10 mouse cellular contexts compared by ENCODE assay signal in the genomic region with DNA sequence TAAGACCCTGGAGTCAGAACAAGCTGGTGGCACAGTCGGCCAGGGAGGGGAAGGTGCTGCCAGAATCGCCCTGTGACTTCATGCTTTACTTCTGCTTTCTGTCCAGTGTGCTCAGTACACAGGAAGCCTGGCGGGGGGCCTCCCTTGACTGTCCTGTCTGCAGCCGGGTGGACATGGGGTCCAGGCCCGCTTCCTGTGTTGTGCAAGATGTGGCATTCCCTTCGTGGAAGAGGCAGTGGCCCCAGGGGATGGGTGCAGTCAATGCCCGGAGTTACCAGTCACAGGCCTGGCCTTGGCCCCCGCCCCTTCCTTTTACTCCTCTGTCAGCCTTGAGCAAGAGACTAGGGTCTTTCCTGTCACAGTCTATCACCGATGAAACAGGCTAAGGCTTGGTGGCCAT.
DNase-seq lines count a peak whose midpoint lies in the region; ATAC-seq lines count a peak whose summit lies in the region.
"Had no signal": no experiment of that assay in that cellular context is flagged by ENCODE, and none has a peak within 500 bp of the region (broad histone marks: within the 10 kb centered on the region; RNA-seq: fewer than 3 reads in every experiment).

No protein-coding gene starts in this region.

- H3K27ac ChIP-seq in intestine, embryonic 16.5 days (ENCODE audit: low read length), result no peak overlapping the region
- H3K27ac ChIP-seq in forebrain, embryonic 15.5 days (replicated peaks), result no peak overlapping the region
- H3K27ac ChIP-seq in hindbrain, embryonic 11.5 days (ENCODE audit: low read depth, low read length), result no peak overlapping the region
- H3K27ac ChIP-seq: embryonic facial prominence, embryonic 12.5 days; neural tube, embryonic 12.5 days had no signal

- H3K4me3 ChIP-seq in intestine, embryonic 16.5 days (ENCODE audit: low read length), result no peak overlapping the region
- no peak overlapping the region for H3K4me3 ChIP-seq in forebrain, embryonic 15.5 days
- no peak overlapping the region for H3K4me3 ChIP-seq in hindbrain, embryonic 11.5 days (ENCODE audit: low read depth, low read length)
- H3K4me3 ChIP-seq: embryonic facial prominence, embryonic 12.5 days; neural tube, embryonic 12.5 days had no signal

- no peak overlapping the region for H3K9ac ChIP-seq in intestine, embryonic 16.5 days (ENCODE audit: low read depth, low read length)
- H3K9ac ChIP-seq in forebrain, embryonic 15.5 days (replicated peaks), result no peak overlapping the region
- H3K9ac ChIP-seq in hindbrain, embryonic 11.5 days (ENCODE audit: low read depth, low read length), result no peak overlapping the region
- H3K9ac ChIP-seq: embryonic facial prominence, embryonic 12.5 days; neural tube, embryonic 12.5 days had no signal

- no peaks in the 10 kb centered on the region for H3K9me3 ChIP-seq in intestine, embryonic 16.5 days (ENCODE audit: control insufficient read depth, low read length)
- H3K9me3 ChIP-seq in forebrain, embryonic 15.5 days, result no peaks in the 10 kb centered on the region
- H3K9me3 ChIP-seq in hindbrain, embryonic 11.5 days (ENCODE audit: control insufficient read depth, low read length), result no peaks in the 10 kb centered on the region
- H3K9me3 ChIP-seq: embryonic facial prominence, embryonic 12.5 days; neural tube, embryonic 12.5 days had no signal

- H3K4me1 ChIP-seq in intestine, embryonic 16.5 days (ENCODE audit: control insufficient read depth, insufficient read depth, low read length), result peaks cover 15% of the 10 kb centered on the region
- H3K4me1 ChIP-seq in forebrain, embryonic 15.5 days, result no peaks in the 10 kb centered on the region
- no peaks in the 10 kb centered on the region for H3K4me1 ChIP-seq in hindbrain, embryonic 11.5 days (replicated peaks; ENCODE audit: control insufficient read depth, insufficient read depth, low read length)

- 0 out of 2 replicates have a peak, but pooled peaks have one; percentile 11 for ATAC-seq in intestine, embryonic 16.5 days
- ATAC-seq in forebrain, embryonic 15.5 days (replicated peaks), result no peak
- no peak for ATAC-seq in hindbrain, embryonic 11.5 days (ENCODE audit: low FRiP score)

- H3K36me3 ChIP-seq in intestine, embryonic 16.5 days (ENCODE audit: control insufficient read depth, insufficient read depth, low read length), result no peaks in the 10 kb centered on the region
- H3K36me3 ChIP-seq in forebrain, embryonic 15.5 days, result no peaks in the 10 kb centered on the region
- no peaks in the 10 kb centered on the region for H3K36me3 ChIP-seq in hindbrain, embryonic 11.5 days (ENCODE audit: control insufficient read depth, insufficient read depth, low read length)
- H3K36me3 ChIP-seq: embryonic facial prominence, embryonic 12.5 days; neural tube, embryonic 12.5 days had no signal

- H3K4me2 ChIP-seq in intestine, embryonic 16.5 days (ENCODE audit: low read depth, low read length), result no peak overlapping the region
- H3K4me2 ChIP-seq in forebrain, embryonic 15.5 days (replicated peaks), result no peak overlapping the region
- H3K4me2 ChIP-seq in hindbrain, embryonic 11.5 days (replicated peaks; ENCODE audit: low read depth, low read length), result no peak overlapping the region
- H3K4me2 ChIP-seq: embryonic facial prominence, embryonic 12.5 days; neural tube, embryonic 12.5 days had no signal

- peak; percentile 55 to 70 for DNase-seq in adrenal gland, adult (ENCODE audit: inconsistent age in 2 of 2, low spot score in 1 of 2)
- no peak for DNase-seq in adrenal gland, postnatal 4 days (ENCODE audit: low spot score in 2 of 2)
- DNase-seq in B cell, adult 2 months, result peak; percentile 81 to 83
- peak; percentile 83 to 87 for DNase-seq in lung, postnatal 4 days
- no peak for DNase-seq in urinary bladder, adult 18-20 months (ENCODE audit: low spot score in 2 of 2)
- no peak for DNase-seq in hindbrain, embryonic 11.5 days (ENCODE audit: low spot score)

- H3K27me3 ChIP-seq in intestine, embryonic 16.5 days (replicated peaks; ENCODE audit: control insufficient read depth, insufficient read depth, low read length), result no peaks in the 10 kb centered on the region
- no peaks in the 10 kb centered on the region for H3K27me3 ChIP-seq in forebrain, embryonic 15.5 days
- H3K27me3 ChIP-seq in hindbrain, embryonic 11.5 days (ENCODE audit: control insufficient read depth, insufficient read depth, low read length), result no peaks in the 10 kb centered on the region
- H3K27me3 ChIP-seq: embryonic facial prominence, embryonic 12.5 days; neural tube, embryonic 12.5 days had no signal

- 71% methylated on average over 9 of the region's 9 CpGs for WGBS in intestine, embryonic 16.5 days
- WGBS in forebrain, embryonic 15.5 days, result 81% methylated on average over 9 of the region's 9 CpGs
- 71% methylated on average over 9 of the region's 9 CpGs for WGBS in hindbrain, embryonic 11.5 days

Comparison
In these comparisons a context has a peak if more than half of its experiments do, and no peak if none do; other contexts are left out.
1. DNase-seq: peak in adrenal gland, adult (2 of 2), B cell, adult 2 months (2 of 2) and lung, postnatal 4 days (2 of 2); none in adrenal gland, postnatal 4 days (0 of 2), urinary bladder, adult 18-20 months (0 of 2) and hindbrain, embryonic 11.5 days (single experiment).